Mouse (Mus musculus) liver, adult 2 months (tissue): ENCODE results near the gene Cyp3a57. TPM values are rescaled to one million over a fixed set of nuclear protein-coding genes. Genes with fewer than 3 reads are reported as not detected.
"Not testable (repeated sequence)": the region's sequence is repeated elsewhere in the genome, so short reads cannot be mapped to it uniquely, and the experiment has no call there.

Source experiments
- DNase-seq: peaks from one replicate; pipeline ENCODE4 v3.0.0-alpha.2; 2011; ENCODE audit warnings: low read depth, low spot score; ENCODE audit errors: extremely low read depth
- H3K27ac ChIP-seq: fragments of 200-500 bp; replicated peaks from 2 replicates; pipeline ENCODE4 v1.5.1; 2012; ENCODE audit warnings: low read depth, mild to moderate bottlenecking, control low read depth, inconsistent platforms, low read length; ENCODE audit not compliant: insufficient read depth
- H3K27me3 ChIP-seq: fragments of 200-500 bp; 2 replicates; pipeline ENCODE4 v1.6.1; 2012; ENCODE audit warnings: mild to moderate bottlenecking, moderate library complexity, low read length, inconsistent platforms; ENCODE audit not compliant: control insufficient read depth, insufficient read depth
- H3K36me3 ChIP-seq: fragments of 200-500 bp; 2 replicates; pipeline ENCODE4 v1.6.1; 2012; ENCODE audit warnings: low read length, inconsistent platforms; ENCODE audit not compliant: control insufficient read depth, insufficient read depth
- H3K4me1 ChIP-seq: fragments of 200-500 bp; 2 replicates; pipeline ENCODE4 v1.6.1; 2011; ENCODE audit warnings: low read length; ENCODE audit not compliant: control insufficient read depth, insufficient read depth
- H3K4me3 ChIP-seq: fragments of 200-500 bp; 2 replicates; pipeline ENCODE4 v1.5.1; 2011; ENCODE audit warnings: low read depth, mild to moderate bottlenecking, control low read depth, low read length, moderate library complexity; ENCODE audit not compliant: insufficient read depth
- H3K79me2 ChIP-seq: fragments of 200-500 bp; 2 replicates; pipeline ENCODE4 v1.6.1; 2012; ENCODE audit warnings: inconsistent platforms, mild to moderate bottlenecking, low read length, moderate library complexity; ENCODE audit not compliant: control insufficient read depth, insufficient read depth
- H3K9ac ChIP-seq: fragments of 200-500 bp; 2 replicates; pipeline ENCODE4 v1.6.1; 2012; ENCODE audit warnings: low read depth, mild to moderate bottlenecking, control low read depth, inconsistent platforms, low read length
- CTCF ChIP-seq: fragments of 200-500 bp; IDR thresholded peaks from 2 replicates; pipeline ENCODE4 v1.5.1; 2011; ENCODE audit warnings: low read depth, low read length, control low read depth
- POLR2A ChIP-seq: fragments of 200-500 bp; IDR thresholded peaks from 2 replicates; pipeline ENCODE4 v1.6.1; 2011; ENCODE audit warnings: low read length, control low read depth; ENCODE audit not compliant: insufficient read depth; ENCODE audit errors: extremely low read depth
- WGBS: fragments of 180-500 bp; shearing (Covaris S2); methylation state at CpG from one replicate; pipeline ENCODE4 v1.1.7; 2018; 5-methylcytosine and 5-hydroxymethylcytosine counted together
- polyA plus RNA-seq: library from polyadenylated mRNA; depleted of rRNA; stranded (reverse); fragments of >200 nt; gene quantifications from 2 replicates; pipeline ENCODE4 v1.2.3, GENCODE M21; 2012
- total RNA-seq: library from RNA; depleted of rRNA; stranded (reverse); fragments of >200 nt; gene quantifications from 2 replicates; pipeline ENCODE4 v1.2.3, GENCODE M21; 2014

Gene Cyp3a57
- total and polyA plus RNA-seq, 2 experiments = 0.18 TPM; not detected in 1

DNA sequence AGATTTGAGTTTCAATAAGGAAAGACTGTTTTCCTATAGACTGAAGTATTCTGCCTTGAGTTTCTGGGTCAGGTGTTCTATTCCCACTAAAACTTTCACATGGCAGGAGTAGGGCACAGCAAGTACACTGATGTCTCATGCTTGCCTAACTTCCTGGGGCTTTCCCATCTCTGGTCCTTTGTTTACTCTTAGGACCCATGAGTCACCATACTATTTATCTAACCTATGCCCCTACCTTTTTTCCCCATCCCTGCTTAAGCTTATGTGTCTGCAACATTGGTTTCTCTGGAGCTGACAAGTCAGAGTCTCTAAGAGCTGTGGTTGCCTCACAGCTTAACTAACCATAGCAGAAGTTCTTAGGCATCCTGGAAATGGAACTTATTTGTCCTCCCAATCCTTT lies 31.2 kb upstream of the Cyp3a57 start:
- Histone ChIP-seq H3K4me3 (no peak overlapping the region), H3K27ac (no peak overlapping the region), H3K79me2 (no peaks in the 10 kb centered on the region), H3K27me3 (no peaks in the 10 kb centered on the region), H3K9ac (no peak overlapping the region), H3K4me1 (peaks cover 3% of the 10 kb centered on the region; the same call in 1 of the 2 replicates), H3K36me3 (no peaks in the 10 kb centered on the region)
- TF ChIP-seq POLR2A (no peak), CTCF (no peak)
- no peak for DNase-seq

DNA sequence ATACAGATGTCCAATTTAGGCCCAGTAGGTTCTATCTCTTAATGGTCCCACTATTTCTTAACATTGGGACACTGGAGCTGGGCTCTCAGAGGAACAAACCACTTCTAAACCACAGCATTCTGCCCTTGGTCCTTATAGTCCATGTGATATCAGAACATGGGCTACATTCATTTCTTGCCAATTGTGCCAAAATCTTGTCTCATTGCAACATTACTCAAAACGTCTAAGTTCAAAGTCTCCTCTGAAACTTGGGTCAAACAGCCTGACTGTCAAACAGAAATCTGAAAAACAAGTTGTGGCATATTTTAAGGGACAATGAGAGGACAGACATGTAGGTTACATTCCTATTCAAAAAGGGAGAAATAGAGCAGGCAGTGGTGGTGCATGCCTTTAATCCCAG lies 27.9 kb upstream of the Cyp3a57 start:
- Histone ChIP-seq H3K4me1 (peaks cover 3% of the 10 kb centered on the region; the same call in 1 of the 2 replicates), H3K27me3 (no peaks in the 10 kb centered on the region), H3K79me2 (no peaks in the 10 kb centered on the region), H3K36me3 (no peaks in the 10 kb centered on the region), H3K9ac (no peak overlapping the region), H3K27ac (no peak overlapping the region; the same call in 1 of the 2 replicates), H3K4me3 (no peak overlapping the region)
- WGBS = 13% methylated on average over 1 of the region's 1 CpGs
- peak; percentile 90 for DNase-seq
- TF ChIP-seq CTCF (no peak), POLR2A (no peak)

DNA sequence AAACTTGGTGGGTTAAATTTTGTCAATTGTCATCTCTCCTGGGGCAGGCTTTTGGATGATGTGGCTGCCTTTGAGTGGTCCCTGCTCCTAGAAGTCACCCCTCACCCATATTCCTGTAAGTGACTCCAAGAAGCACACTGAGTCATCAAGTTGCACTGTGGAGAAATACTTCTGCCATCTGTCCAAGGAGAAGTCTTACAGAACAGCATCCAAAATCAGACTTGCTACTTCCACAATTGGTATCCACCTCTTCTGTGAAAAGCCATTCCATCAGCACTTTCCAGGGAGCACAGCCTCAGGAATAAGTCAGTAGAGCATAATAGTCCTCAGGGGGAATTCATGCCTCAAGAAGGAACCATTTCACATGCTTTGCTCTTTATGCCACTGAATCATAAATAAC lies 6.3 kb upstream of the Cyp3a57 start:
- H3K4me3 ChIP-seq, H3K27me3 ChIP-seq, H3K36me3 ChIP-seq, DNase-seq, H3K79me2 ChIP-seq, H3K27ac ChIP-seq, H3K9ac ChIP-seq, H3K4me1 ChIP-seq: not testable (repeated sequence)

DNA sequence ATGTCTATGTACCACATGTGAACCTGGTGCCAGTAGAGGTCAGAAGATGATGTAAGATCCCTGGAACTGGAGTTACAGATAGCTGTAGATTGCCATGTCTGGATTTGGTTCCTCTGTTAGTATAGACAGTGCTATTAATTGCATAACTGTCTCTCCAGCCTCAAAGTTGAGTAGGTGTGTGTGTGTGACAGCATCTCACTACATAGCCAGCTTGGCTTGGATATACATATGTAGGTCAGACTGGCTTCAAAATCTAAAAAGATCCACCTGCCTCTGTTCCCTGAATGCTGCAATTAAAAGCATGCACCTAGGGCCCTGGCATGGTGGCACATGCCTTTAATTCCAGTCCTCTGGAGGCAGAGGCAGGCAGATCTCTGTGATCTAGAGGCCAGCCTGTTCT lies 4.6 kb downstream of the Cyp3a57 start:
- Histone ChIP-seq H3K27ac (no peak overlapping the region), H3K79me2 (no peaks in the 10 kb centered on the region), H3K4me3 (no peak overlapping the region), H3K36me3 (no peaks in the 10 kb centered on the region), H3K9ac (no peak overlapping the region), H3K27me3 (no peaks in the 10 kb centered on the region), H3K4me1 (peaks cover under 1% of the 10 kb centered on the region; the same call in 1 of the 2 replicates)
- no peak for TF ChIP-seq POLR2A
- TF ChIP-seq CTCF = no peak
- no peak for DNase-seq

DNA sequence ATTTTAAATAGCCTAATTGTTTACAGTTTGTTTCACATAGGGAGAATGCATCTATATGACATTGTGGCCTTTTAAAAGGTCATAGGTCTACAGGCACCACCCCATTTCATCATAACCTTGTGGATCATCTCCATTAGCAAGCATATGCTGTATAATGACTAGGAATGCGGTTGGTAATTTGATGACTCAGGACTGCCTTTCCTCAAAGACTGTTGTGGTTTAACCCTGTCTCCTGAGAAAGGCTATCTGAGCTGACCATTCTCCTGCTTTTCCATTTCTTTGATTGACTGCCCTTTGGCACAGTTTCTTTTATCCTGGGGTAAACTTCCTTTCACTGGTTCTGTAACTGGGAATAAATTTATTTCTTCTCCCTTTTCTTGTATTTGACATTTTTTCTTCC lies 8.0 kb downstream of the Cyp3a57 start:
- H3K4me3 ChIP-seq = no peak overlapping the region
- no peak overlapping the region for H3K27ac ChIP-seq
- H3K36me3 ChIP-seq = no peaks in the 10 kb centered on the region
- WGBS = 80% methylated on average over 1 of the region's 1 CpGs
- H3K27me3 ChIP-seq = no peaks in the 10 kb centered on the region
- DNase-seq = no peak
- H3K4me1 ChIP-seq = no peaks in the 10 kb centered on the region
- TF ChIP-seq POLR2A = no peak
- no peak for TF ChIP-seq CTCF
- no peak overlapping the region for H3K9ac ChIP-seq
- no peaks in the 10 kb centered on the region for H3K79me2 ChIP-seq

DNA sequence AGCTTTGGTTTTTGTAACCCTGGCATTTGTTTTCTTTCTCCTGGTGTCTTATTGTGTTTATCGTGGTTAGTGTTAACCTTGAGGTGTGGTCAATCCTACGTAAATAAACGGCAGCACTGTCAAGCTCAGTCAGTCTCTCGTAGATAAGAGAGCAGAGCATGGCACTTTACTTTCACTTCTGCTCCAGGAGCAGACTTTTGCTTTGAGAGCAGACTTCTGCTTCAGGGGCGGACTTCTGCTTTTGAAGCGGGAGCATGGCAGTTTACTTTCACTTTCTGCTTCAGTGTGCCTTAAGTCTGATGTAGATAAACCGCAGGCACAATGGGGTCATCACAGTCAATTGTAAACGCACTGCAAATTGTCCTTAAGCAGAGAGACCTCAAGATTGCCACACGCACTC lies 70.3 kb downstream of the Cyp3a57 start:
- H3K4me1 ChIP-seq, H3K79me2 ChIP-seq, DNase-seq, H3K4me3 ChIP-seq, H3K27me3 ChIP-seq, H3K27ac ChIP-seq, H3K9ac ChIP-seq, H3K36me3 ChIP-seq: not testable (repeated sequence)
- 81% methylated on average over 9 of the region's 9 CpGs for WGBS

DNA sequence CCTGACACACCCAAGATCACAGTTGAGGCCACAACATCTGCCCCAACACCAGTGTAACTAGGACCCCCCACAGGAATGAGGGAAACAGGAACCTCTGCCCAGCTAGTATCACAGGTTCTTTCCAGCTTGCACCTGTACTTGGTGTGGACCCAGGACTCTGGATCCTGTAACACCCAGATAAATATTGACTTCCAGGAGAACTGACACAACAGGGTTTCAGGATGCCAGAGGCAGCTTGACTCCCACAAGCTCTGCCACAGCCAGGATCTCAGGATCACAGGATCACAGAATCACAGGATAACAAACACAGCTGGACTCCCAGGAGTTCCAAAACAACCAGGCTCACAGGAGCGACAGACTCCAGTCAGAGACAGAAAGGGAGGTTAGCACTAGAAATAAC lies 77.2 kb downstream of the Cyp3a57 start:
- 13% methylated on average over 1 of the region's 1 CpGs for WGBS
- Histone ChIP-seq H3K36me3 (no peaks in the 10 kb centered on the region), H3K27me3 (0 out of 2 replicates have a peak, but pooled peaks cover 3% of the 10 kb centered on the region), H3K4me3 (no peak overlapping the region), H3K4me1 (no peaks in the 10 kb centered on the region), H3K79me2 (no peaks in the 10 kb centered on the region), H3K27ac (no peak overlapping the region), H3K9ac (no peak overlapping the region)
- peak; percentile 58 for DNase-seq
- TF ChIP-seq POLR2A = no peak
- TF ChIP-seq CTCF = no peak
